Mouse (Mus musculus) CH12.LX (cell line): ENCODE measurements around the gene Atp5f1. TPM values are rescaled to one million over a fixed set of nuclear protein-coding genes. Genes with fewer than 3 reads are reported as not detected.

Experiments used
- DNase-seq: peaks from one replicate; pipeline ENCODE4 v3.0.0-alpha.2; 2013; ENCODE audit errors: extremely low read depth
- H3K27ac ChIP-seq: 2 replicates; pipeline ENCODE4 v1.5.1; 2012; ENCODE audit warnings: low read depth, mild to moderate bottlenecking, control low read depth, moderate library complexity; ENCODE audit not compliant: insufficient read depth
- H3K27me3 ChIP-seq: replicated peaks from 2 replicates; pipeline ENCODE3; 2012; ENCODE audit warnings: inconsistent platforms
- H3K36me3 ChIP-seq, 2 experiments: replicated peaks in 1 of 2; 2 replicates each; pipeline versions ENCODE3 to v1.6.1; 2012; ENCODE audit warnings: inconsistent platforms in 1 of 2, low read length in 1 of 2, mild to moderate bottlenecking in 1 of 2, mixed read lengths in 1 of 2, moderate library complexity in 1 of 2; ENCODE audit not compliant: control insufficient read depth in 1 of 2, insufficient read depth in 1 of 2
- H3K4me1 ChIP-seq, 2 experiments: 2 replicates each; pipeline ENCODE4 v1.6.1; 2012; ENCODE audit warnings: inconsistent platforms in 1 of 2, moderate library complexity in 1 of 2; ENCODE audit not compliant: insufficient read depth in 2 of 2, control insufficient read depth in 1 of 2
- H3K4me2 ChIP-seq: 2 replicates; pipeline ENCODE4 v1.6.1; 2012; ENCODE audit warnings: low read depth, mild to moderate bottlenecking, control low read depth; ENCODE audit not compliant: poor library complexity, insufficient read depth, severe bottlenecking
- H3K4me3 ChIP-seq, 3 experiments: fragments of 150-350 bp in 1 of 3; sonication (generic) in 1 of 3; replicated peaks in 1 of 3; 2 replicates each; pipeline versions ENCODE3 to v1.5.1; 2011 to 2012; ENCODE audit warnings: low read depth in 2 of 3, low read length in 2 of 3, mild to moderate bottlenecking in 2 of 3, moderate library complexity in 2 of 3, control low read depth in 1 of 3, improper control_type of control experiment in 1 of 3, inconsistent platforms in 1 of 3, mixed read lengths in 1 of 3; ENCODE audit not compliant: poor library complexity in 1 of 3
- H3K79me2 ChIP-seq: replicated peaks from 2 replicates; pipeline ENCODE4 v1.6.1; 2012; ENCODE audit warnings: mild to moderate bottlenecking, moderate library complexity; ENCODE audit not compliant: control insufficient read depth, poor library complexity, insufficient read depth, severe bottlenecking; ENCODE audit errors: extremely low read depth
- H3K9ac ChIP-seq: 2 replicates; pipeline ENCODE4 v1.6.1; 2012; ENCODE audit warnings: low read depth, mild to moderate bottlenecking, control low read depth, moderate library complexity; ENCODE audit not compliant: insufficient read depth
- H3K9me3 ChIP-seq: replicated peaks from 2 replicates; pipeline ENCODE3; 2012; ENCODE audit warnings: low read length, inconsistent platforms, mixed read lengths
- BHLHE40 ChIP-seq: IDR thresholded peaks from 2 replicates; pipeline ENCODE4 v1.6.1; 2011; ENCODE audit warnings: mild to moderate bottlenecking, low read depth, low read length, improper control_type of control experiment
- CHD1 ChIP-seq: IDR thresholded peaks from 2 replicates; pipeline ENCODE4 v1.6.1; 2012; ENCODE audit warnings: low read depth, low read length, improper control_type of control experiment, inconsistent platforms
- CHD2 ChIP-seq: IDR thresholded peaks from 2 replicates; pipeline ENCODE4 v1.6.1; 2011; ENCODE audit warnings: low read length, improper control_type of control experiment
- CTCF ChIP-seq, 2 experiments: IDR thresholded peaks in 1 of 2; conservative IDR thresholded peaks in 1 of 2; 2 replicates each; pipeline ENCODE4 v1.5.1; 2011 to 2012; ENCODE audit warnings: low read depth in 2 of 2, low read length in 2 of 2, improper control_type of control experiment in 1 of 2, inconsistent platforms in 1 of 2, mild to moderate bottlenecking in 1 of 2, moderate library complexity in 1 of 2
- E2F4 ChIP-seq: IDR thresholded peaks from 2 replicates; pipeline ENCODE4 v1.6.1; 2011; ENCODE audit warnings: low read depth, low read length, improper control_type of control experiment; ENCODE audit not compliant: insufficient replicate concordance
- ELF1 ChIP-seq: IDR thresholded peaks from 2 replicates; pipeline ENCODE4 v1.6.1; 2014; ENCODE audit warnings: low read depth, mild to moderate bottlenecking, inconsistent platforms, low read length, improper control_type of control experiment
- EP300 ChIP-seq: IDR thresholded peaks from 2 replicates; pipeline ENCODE4 v1.6.1; 2011; ENCODE audit warnings: low read length, improper control_type of control experiment
- ETS1 ChIP-seq: conservative IDR thresholded peaks from 2 replicates; pipeline ENCODE4 v1.6.1; 2012; ENCODE audit warnings: low read depth, mild to moderate bottlenecking, inconsistent platforms, low read length, improper control_type of control experiment, moderate library complexity
- GABPA ChIP-seq: IDR thresholded peaks from 2 replicates; pipeline ENCODE4 v1.6.1; 2012; ENCODE audit warnings: low read depth, low read length, improper control_type of control experiment, inconsistent platforms; ENCODE audit not compliant: insufficient replicate concordance
- HCFC1 ChIP-seq: IDR thresholded peaks from 2 replicates; pipeline ENCODE4 v1.6.1; 2012; ENCODE audit warnings: low read depth, mild to moderate bottlenecking, inconsistent platforms, low read length, improper control_type of control experiment
- IRF4 ChIP-seq: IDR thresholded peaks from 2 replicates; pipeline ENCODE4 v1.6.1; 2014; ENCODE audit warnings: low read depth, mild to moderate bottlenecking, inconsistent platforms, low read length, improper control_type of control experiment
- JUN ChIP-seq: IDR thresholded peaks from 2 replicates; pipeline ENCODE4 v1.6.1; 2011; ENCODE audit warnings: low read depth, mild to moderate bottlenecking, low read length, improper control_type of control experiment, moderate library complexity; ENCODE audit not compliant: insufficient read depth
- JUND ChIP-seq: conservative IDR thresholded peaks from 2 replicates; pipeline ENCODE4 v1.6.1; 2011; ENCODE audit warnings: low read depth, low read length, improper control_type of control experiment
- KAT2A ChIP-seq: IDR thresholded peaks from 2 replicates; pipeline ENCODE4 v1.6.1; 2012; ENCODE audit warnings: low read length, improper control_type of control experiment, inconsistent platforms; ENCODE audit not compliant: insufficient replicate concordance
- MAFK ChIP-seq: IDR thresholded peaks from 2 replicates; pipeline ENCODE4 v1.6.1; 2011; ENCODE audit warnings: low read length, improper control_type of control experiment; ENCODE audit not compliant: insufficient replicate concordance
- MAX ChIP-seq: IDR thresholded peaks from 2 replicates; pipeline ENCODE4 v1.6.1; 2011; ENCODE audit warnings: low read length, improper control_type of control experiment
- MAZ ChIP-seq: IDR thresholded peaks from 2 replicates; pipeline ENCODE4 v1.6.1; 2012; ENCODE audit warnings: low read depth, mild to moderate bottlenecking, inconsistent platforms, low read length, improper control_type of control experiment, moderate library complexity
- MEF2A ChIP-seq: IDR thresholded peaks from 2 replicates; pipeline ENCODE4 v1.6.1; 2014; ENCODE audit warnings: low read depth, mild to moderate bottlenecking, inconsistent platforms, low read length, improper control_type of control experiment, borderline replicate concordance
- MXI1 ChIP-seq: IDR thresholded peaks from 2 replicates; pipeline ENCODE4 v1.6.1; 2011; ENCODE audit warnings: mild to moderate bottlenecking, low read depth, low read length, improper control_type of control experiment
- MYC ChIP-seq: IDR thresholded peaks from 2 replicates; pipeline ENCODE4 v1.6.1; 2011; ENCODE audit warnings: low read depth, mild to moderate bottlenecking, improper control_type of control experiment, low read length
- NELFE ChIP-seq: IDR thresholded peaks from 2 replicates; pipeline ENCODE4 v1.6.1; 2011; ENCODE audit warnings: low read depth, low read length, improper control_type of control experiment
- NRF1 ChIP-seq: IDR thresholded peaks from 2 replicates; pipeline ENCODE4 v1.6.1; 2014; ENCODE audit warnings: low read depth, mild to moderate bottlenecking, inconsistent platforms, low read length, improper control_type of control experiment, moderate library complexity
- PAX5 ChIP-seq: IDR thresholded peaks from 2 replicates; pipeline ENCODE4 v1.6.1; 2012; ENCODE audit warnings: low read length, inconsistent platforms, mixed read lengths
- POLR2A ChIP-seq: IDR thresholded peaks from 2 replicates; pipeline ENCODE4 v1.6.1; 2011; ENCODE audit warnings: low read depth, mild to moderate bottlenecking, improper control_type of control experiment, low read length
- POLR2AphosphoS2 ChIP-seq: IDR thresholded peaks from 2 replicates; pipeline ENCODE4 v1.6.1; 2011; ENCODE audit warnings: low read depth, low read length, improper control_type of control experiment
- RAD21 ChIP-seq: IDR thresholded peaks from 2 replicates; pipeline ENCODE4 v1.6.1; 2011; ENCODE audit warnings: low read depth, mild to moderate bottlenecking, low read length, improper control_type of control experiment, moderate library complexity
- RCOR1 ChIP-seq: conservative IDR thresholded peaks from 2 replicates; pipeline ENCODE4 v1.6.1; 2012; ENCODE audit warnings: low read depth, mild to moderate bottlenecking, inconsistent platforms, low read length, improper control_type of control experiment
- SIN3A ChIP-seq: IDR thresholded peaks from 2 replicates; pipeline ENCODE4 v1.6.1; 2012; ENCODE audit warnings: low read length, improper control_type of control experiment, inconsistent platforms
- SMC3 ChIP-seq: IDR thresholded peaks from 2 replicates; pipeline ENCODE4 v1.6.1; 2011; ENCODE audit warnings: low read depth, low read length, improper control_type of control experiment
- TBP ChIP-seq: conservative IDR thresholded peaks from 2 replicates; pipeline ENCODE4 v1.6.1; 2011; ENCODE audit warnings: low read depth, low read length, improper control_type of control experiment
- TCF12 ChIP-seq: IDR thresholded peaks from 2 replicates; pipeline ENCODE4 v1.6.1; 2014; ENCODE audit warnings: low read depth, mild to moderate bottlenecking, inconsistent platforms, low read length, improper control_type of control experiment
- UBTF ChIP-seq: IDR thresholded peaks from 2 replicates; pipeline ENCODE4 v1.6.1; 2012; ENCODE audit warnings: low read depth, mild to moderate bottlenecking, inconsistent platforms, low read length, improper control_type of control experiment, moderate library complexity
- USF1 ChIP-seq: IDR thresholded peaks from 2 replicates; pipeline ENCODE4 v1.6.1; 2014; ENCODE audit warnings: low read depth, mild to moderate bottlenecking, inconsistent platforms, low read length, improper control_type of control experiment
- USF2 ChIP-seq: conservative IDR thresholded peaks from 2 replicates; pipeline ENCODE4 v1.6.1; 2011; ENCODE audit warnings: low read depth, low read length, improper control_type of control experiment
- ZC3H11A ChIP-seq: IDR thresholded peaks from 2 replicates; pipeline ENCODE4 v1.6.1; 2012; ENCODE audit warnings: low read depth, mild to moderate bottlenecking, inconsistent platforms, low read length, improper control_type of control experiment
- ZKSCAN1 ChIP-seq: IDR thresholded peaks from 2 replicates; pipeline ENCODE4 v1.6.1; 2012; ENCODE audit warnings: low read depth, inconsistent platforms, low read length, improper control_type of control experiment, borderline replicate concordance
- ZMIZ1 ChIP-seq: IDR thresholded peaks from 2 replicates; pipeline ENCODE4 v1.6.1; 2012; ENCODE audit warnings: low read depth, mild to moderate bottlenecking, inconsistent platforms, low read length, improper control_type of control experiment
- ZNF384 ChIP-seq: IDR thresholded peaks from 2 replicates; pipeline ENCODE4 v1.6.1; 2012; ENCODE audit warnings: low read depth, low read length, improper control_type of control experiment, inconsistent platforms
- dilution Hi-C: fragments of 300-500 bp; cut with MboI; formaldehyde crosslinking; loops from 2 replicates; pipeline ENCODE4 v1.14.3; 2020; ENCODE audit warnings: low sequenced_read_pairs; ENCODE audit not compliant: extremely low pct_unique_long_range_greater_than_20kb, extremely low pct_ligation_motif_present
- in situ Hi-C: fragments of 300-500 bp; cut with MboI; formaldehyde crosslinking; loops from 3 replicates; pipeline ENCODE4 v1.14.3; 2019; ENCODE audit warnings: low sequenced_read_pairs, low pct_ligation_motif_present, low pct_unique_long_range_greater_than_20kb, mixed read lengths
- polyA plus RNA-seq: library from polyadenylated mRNA; unstranded; fragments of >175 nt; gene quantifications from 2 replicates; pipeline ENCODE4 v1.2.1, GENCODE M21; 2012; ENCODE audit warnings: low read depth; ENCODE audit not compliant: insufficient read length
- total RNA-seq, 2 experiments: library from RNA; depleted of rRNA; stranded (reverse); fragments of 300-350 nt in 1 of 2; fragments of >200 nt in 1 of 2; gene quantifications; 2 replicates each; pipeline ENCODE4 v1.2.3; 2012 to 2014

Gene Atp5f1
- total and polyA plus RNA-seq, 3 experiments: 317 to 676 (median 494) TPM

DNA sequence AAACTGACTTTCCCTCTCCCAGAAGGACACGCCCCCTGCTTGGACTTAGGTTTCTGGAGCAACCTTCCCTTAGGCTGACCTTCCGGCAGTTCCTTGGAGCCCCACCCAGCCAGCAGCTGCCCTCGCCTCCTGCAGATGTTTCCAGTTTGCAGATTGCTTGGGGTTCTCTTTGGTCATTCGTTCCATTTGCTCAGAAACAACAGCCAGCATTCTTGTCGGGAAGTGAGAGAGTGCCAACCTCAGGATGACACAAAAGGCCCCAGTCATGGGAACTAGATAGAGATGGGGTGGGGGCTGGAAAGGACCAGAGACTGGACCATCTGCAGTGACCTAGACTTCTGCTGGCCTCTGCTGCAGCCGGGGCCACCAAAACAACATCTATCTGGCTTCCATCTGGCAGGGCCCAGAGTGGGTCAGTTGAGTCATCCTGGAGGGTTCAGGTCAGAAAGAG, 65.9 kb downstream of the Atp5f1 start:
- peaks cover 8 to 46% of the 10 kb centered on the region in 2 experiments for H3K4me1 ChIP-seq
- in situ Hi-C loops: loop anchor here (5.0 kb wide), 1 partner anchor 72 kb away; no protein-coding TSS in a partner anchor
- H3K27me3 ChIP-seq: no peaks in the 10 kb centered on the region
- DNase-seq: peak; percentile 67
- H3K79me2 ChIP-seq: no peaks in the 10 kb centered on the region
- peaks cover 3% of the 10 kb centered on the region for H3K9me3 ChIP-seq
- H3K9ac ChIP-seq: peak overlapping the region; percentile 93
- H3K4me3 ChIP-seq: peak overlapping the region; percentile 12 to 67 (median 53)
- 0 out of 2 replicates have a peak, but pooled peaks have one; percentile 41 for TF ChIP-seq ZMIZ1
- TF ChIP-seq MAX: peak; percentile 46; the same call in 1 of the 2 replicates
- 0 out of 2 replicates have a peak, but pooled peaks have one; percentile 23 for TF ChIP-seq MAFK
- TF ChIP-seq MAZ: peak; percentile 65
- peak; percentile 52; the same call in 1 of the 2 replicates for TF ChIP-seq BHLHE40
- no peak for TF ChIP-seq RCOR1
- no peak for TF ChIP-seq USF2
- TF ChIP-seq PAX5: no peak
- 0 out of 2 replicates have a peak, but pooled peaks have one; percentile 53 for TF ChIP-seq JUND
- no peak for TF ChIP-seq ZKSCAN1
- no peak for TF ChIP-seq UBTF
- TF ChIP-seq KAT2A: no peak
- TF ChIP-seq NRF1: no peak
- peak; percentile 81 for TF ChIP-seq EP300
- no peak for TF ChIP-seq ZC3H11A
- no peak for TF ChIP-seq POLR2AphosphoS2
- no peak for TF ChIP-seq POLR2A
- peak; percentile 92 for TF ChIP-seq TCF12
- peak; percentile 79 for TF ChIP-seq SIN3A
- TF ChIP-seq USF1: no peak
- peak; percentile 74 for TF ChIP-seq CHD2
- no peak for TF ChIP-seq NELFE
- peak; percentile 94 for TF ChIP-seq ETS1
- TF ChIP-seq JUN: peak; percentile 77
- TF ChIP-seq MYC: no peak
- no peak for TF ChIP-seq HCFC1
- peak; percentile 16; the same call in 1 of the 2 replicates for TF ChIP-seq IRF4
- no peak for TF ChIP-seq SMC3
- TF ChIP-seq ELF1: peak; percentile 38; the same call in 1 of the 2 replicates
- TF ChIP-seq CHD1: no peak
- TF ChIP-seq TBP: no peak
- peak; percentile 59; the same call in 1 of the 2 replicates for TF ChIP-seq MXI1
- no peak for TF ChIP-seq E2F4
- no peak for TF ChIP-seq CTCF (conservative IDR thresholded peaks at IDR 0.05 in 1 of 2, IDR thresholded peaks at IDR 0.05 in 1 of 2; ENCODE audit: low read depth in 2 of 2, low read length in 2 of 2)
- TF ChIP-seq RAD21: no peak; the same call in none of the 2 replicates
- no peak for TF ChIP-seq GABPA
- TF ChIP-seq ZNF384: no peak
- TF ChIP-seq MEF2A: peak; percentile 70; the same call in 1 of the 2 replicates
- no peaks in the 10 kb centered on the region for H3K36me3 ChIP-seq
- peak overlapping the region; percentile 48 for H3K4me2 ChIP-seq
- dilution Hi-C loops: no loop called here
- peak overlapping the region; percentile 97 for H3K27ac ChIP-seq
